Mouse (Mus musculus) myocyte (in vitro differentiated cells): ENCODE measurements around the gene Ralgapa2.

Experiments used
- POLR2A ChIP-seq: IDR thresholded peaks from one replicate; pipeline ENCODE4 v1.6.1; 2011; ENCODE audit warnings: low read depth, mild to moderate bottlenecking, control low read depth, moderate library complexity; ENCODE audit not compliant: insufficient read length
- REST ChIP-seq: IDR thresholded peaks from one replicate; pipeline ENCODE4 v1.6.1; 2011; ENCODE audit warnings: mild to moderate bottlenecking, control low read depth, moderate library complexity; ENCODE audit not compliant: insufficient read depth, insufficient read length
- USF1 ChIP-seq: IDR thresholded peaks from one replicate; pipeline ENCODE4 v1.6.1; 2011; ENCODE audit warnings: low read depth, mild to moderate bottlenecking, control low read depth, moderate library complexity

- TF ChIP-seq REST (no peak), POLR2A (no peak), USF1 (no peak)
Measured at GRCm38 (mm10) chr2:146289394-146289793, 222.8 kb downstream of the Ralgapa2 start.
